Mouse (Mus musculus): ENCODE data around the gene Bpifb5. TPM values are rescaled to one million over a fixed set of nuclear protein-coding genes. Genes with fewer than 3 reads are reported as not detected.

The Bpifb5 gene
- 2.7 TPM for polyA plus RNA-seq (2014; fragmentation: Illumina TruSeq; extraction: RNeasy Lipid Tissue Mini Kit (QIAGEN cat#74804); ENCODE audit: insufficient read depth, low read depth, low replicate concordance)

GRCm38 (mm10) chr2:154223265-154223916 is at the start of gene Bpifb5:
Gene Bpifb5, plus strand, starts transcription at chr2:154223742.

GRCm38 (mm10) chr2:154190546-154191258 is 32.8 kb upstream of the Bpifb5 start, which contains the start of gene Bpifb1:
Gene Bpifb1, plus strand, starts transcription at chr2:154190818.

GRCm38 (mm10) chr2:154257554-154257953 is 34.0 kb downstream of the Bpifb5 start, which contains the start of gene Bpifb9a:
Gene Bpifb9a, plus strand, starts transcription at chr2:154257854.

Other genes with a start within 250 kb of the Bpifb5 start
- not detected for gene Bpifa6, start 248.8 kb upstream of the Bpifb5 start, polyA plus RNA-seq (2014; fragmentation: Illumina TruSeq; extraction: RNeasy Lipid Tissue Mini Kit (QIAGEN cat#74804); ENCODE audit: insufficient read depth, low read depth, low replicate concordance)
- gene Bpifa2, start 215.5 kb upstream of the Bpifb5 start, polyA plus RNA-seq (2014; fragmentation: Illumina TruSeq; extraction: RNeasy Lipid Tissue Mini Kit (QIAGEN cat#74804); ENCODE audit: insufficient read depth, low read depth, low replicate concordance), result 0.51 TPM
- gene Bpifa3, start 93.4 kb upstream of the Bpifb5 start, polyA plus RNA-seq (2014; fragmentation: Illumina TruSeq; extraction: RNeasy Lipid Tissue Mini Kit (QIAGEN cat#74804); ENCODE audit: insufficient read depth, low read depth, low replicate concordance), result not detected
- 673 TPM for gene Bpifa1, start 80.9 kb upstream of the Bpifb5 start, polyA plus RNA-seq (2014; fragmentation: Illumina TruSeq; extraction: RNeasy Lipid Tissue Mini Kit (QIAGEN cat#74804); ENCODE audit: insufficient read depth, low read depth, low replicate concordance)
- not detected for gene Bpifa5, start 61.1 kb upstream of the Bpifb5 start, polyA plus RNA-seq (2014; fragmentation: Illumina TruSeq; extraction: RNeasy Lipid Tissue Mini Kit (QIAGEN cat#74804); ENCODE audit: insufficient read depth, low read depth, low replicate concordance)
- 88.5 TPM for gene Bpifb1, start 32.9 kb upstream of the Bpifb5 start, polyA plus RNA-seq (2014; fragmentation: Illumina TruSeq; extraction: RNeasy Lipid Tissue Mini Kit (QIAGEN cat#74804); ENCODE audit: insufficient read depth, low read depth, low replicate concordance)
- not detected for gene Bpifb9a, start 34.1 kb downstream of the Bpifb5 start, polyA plus RNA-seq (2014; fragmentation: Illumina TruSeq; extraction: RNeasy Lipid Tissue Mini Kit (QIAGEN cat#74804); ENCODE audit: insufficient read depth, low read depth, low replicate concordance)
- not detected for gene Bpifb9b, start 83.5 kb downstream of the Bpifb5 start, polyA plus RNA-seq (2014; fragmentation: Illumina TruSeq; extraction: RNeasy Lipid Tissue Mini Kit (QIAGEN cat#74804); ENCODE audit: insufficient read depth, low read depth, low replicate concordance)
- 7.4 TPM for gene Cdk5rap1, start 149.3 kb downstream of the Bpifb5 start, polyA plus RNA-seq (2014; fragmentation: Illumina TruSeq; extraction: RNeasy Lipid Tissue Mini Kit (QIAGEN cat#74804); ENCODE audit: insufficient read depth, low read depth, low replicate concordance)
- 14.1 TPM for gene Snta1, start 184.4 kb downstream of the Bpifb5 start, polyA plus RNA-seq (2014; fragmentation: Illumina TruSeq; extraction: RNeasy Lipid Tissue Mini Kit (QIAGEN cat#74804); ENCODE audit: insufficient read depth, low read depth, low replicate concordance)
- 5.8 TPM for gene Cbfa2t2, start 212.7 kb downstream of the Bpifb5 start, polyA plus RNA-seq (2014; fragmentation: Illumina TruSeq; extraction: RNeasy Lipid Tissue Mini Kit (QIAGEN cat#74804); ENCODE audit: insufficient read depth, low read depth, low replicate concordance)